Mouse (Mus musculus): ENCODE data around the gene Bpifa3. TPM values are rescaled to one million over a fixed set of nuclear protein-coding genes. Genes with fewer than 3 reads are reported as not detected.

Gene Bpifa3
- total and polyA plus RNA-seq, 2 experiments, result not detected

- TF ChIP-seq POLR2A (IDR thresholded peaks at IDR 0.05; ENCODE audit: extremely low read depth, insufficient read depth, low read length), result no peak
- TF ChIP-seq CTCF (IDR thresholded peaks at IDR 0.05; ENCODE audit: low read depth, low read length), result no peak
Measured at GRCm38 (mm10) chr2:154185319-154185718, 55.2 kb downstream of the Bpifa3 start.

GRCm38 (mm10) chr2:154185748-154186147, 55.6 kb downstream of the Bpifa3 start:
- H3K4me1 ChIP-seq (ENCODE audit: control insufficient read depth, insufficient read depth, low read length), result no peaks in the 10 kb centered on the region
- WGBS, result 78% methylated on average over 3 of the region's 3 CpGs

More at GRCm38 (mm10) chr2:154185319-154185718, 55.2 kb downstream of the Bpifa3 start:
- 94% methylated on average over 6 of the region's 6 CpGs for WGBS
- H3K27me3 ChIP-seq (ENCODE audit: control insufficient read depth, insufficient read depth, low read length), result no peaks in the 10 kb centered on the region
- no peak overlapping the region for H3K27ac ChIP-seq (replicated peaks; ENCODE audit: insufficient read depth, low read depth, low read length)
- no peak overlapping the region for H3K4me3 ChIP-seq (ENCODE audit: insufficient read depth, low read depth, low read length)
- no peaks in the 10 kb centered on the region for H3K36me3 ChIP-seq (ENCODE audit: control insufficient read depth, insufficient read depth, low read length)
- H3K79me2 ChIP-seq (ENCODE audit: control insufficient read depth, insufficient read depth, low read length), result no peaks in the 10 kb centered on the region
- no peak for DNase-seq (ENCODE audit: extremely low read depth, low read depth, low spot score)
- H3K9ac ChIP-seq (ENCODE audit: low read depth, low read length), result no peak overlapping the region
- H3K4me1 ChIP-seq (ENCODE audit: control insufficient read depth, insufficient read depth, low read length), result no peaks in the 10 kb centered on the region

GRCm38 (mm10) chr2:154187468-154187867, 57.3 kb downstream of the Bpifa3 start:
- Histone ChIP-seq H3K4me3 (ENCODE audit: insufficient read depth, low read depth, low read length) (no peak overlapping the region), H3K36me3 (ENCODE audit: control insufficient read depth, insufficient read depth, low read length) (no peaks in the 10 kb centered on the region), H3K27ac (replicated peaks; ENCODE audit: insufficient read depth, low read depth, low read length) (no peak overlapping the region), H3K9ac (ENCODE audit: low read depth, low read length) (no peak overlapping the region), H3K79me2 (ENCODE audit: control insufficient read depth, insufficient read depth, low read length) (no peaks in the 10 kb centered on the region), H3K4me1 (ENCODE audit: control insufficient read depth, insufficient read depth, low read length) (no peaks in the 10 kb centered on the region), H3K27me3 (ENCODE audit: control insufficient read depth, insufficient read depth, low read length) (no peaks in the 10 kb centered on the region)
- TF ChIP-seq POLR2A (IDR thresholded peaks at IDR 0.05; ENCODE audit: extremely low read depth, insufficient read depth, low read length), result no peak
- no peak for TF ChIP-seq CTCF (IDR thresholded peaks at IDR 0.05; ENCODE audit: low read depth, low read length)
- DNase-seq (ENCODE audit: extremely low read depth, low read depth, low spot score), result peak; percentile 24
- 50% methylated on average over 5 of the region's 5 CpGs for WGBS

More at GRCm38 (mm10) chr2:154185748-154186147, 55.6 kb downstream of the Bpifa3 start:
- Histone ChIP-seq H3K27ac (replicated peaks; ENCODE audit: insufficient read depth, low read depth, low read length) (no peak overlapping the region), H3K9ac (ENCODE audit: low read depth, low read length) (no peak overlapping the region), H3K27me3 (ENCODE audit: control insufficient read depth, insufficient read depth, low read length) (no peaks in the 10 kb centered on the region), H3K4me3 (ENCODE audit: insufficient read depth, low read depth, low read length) (no peak overlapping the region), H3K36me3 (ENCODE audit: control insufficient read depth, insufficient read depth, low read length) (no peaks in the 10 kb centered on the region), H3K79me2 (ENCODE audit: control insufficient read depth, insufficient read depth, low read length) (no peaks in the 10 kb centered on the region)
- DNase-seq (ENCODE audit: extremely low read depth, low read depth, low spot score), result no peak
- TF ChIP-seq CTCF (IDR thresholded peaks at IDR 0.05; ENCODE audit: low read depth, low read length), result no peak
- no peak for TF ChIP-seq POLR2A (IDR thresholded peaks at IDR 0.05; ENCODE audit: extremely low read depth, insufficient read depth, low read length)

Other genes starting within 250 kb of the Bpifa3 start
- not detected in 2 replicates for gene Bpifb6, start 229.9 kb upstream of the Bpifa3 start, total RNA-seq (2014; rRNA removed)
- not detected in 2 replicates for gene Bpifb6, start 229.9 kb upstream of the Bpifa3 start, polyA plus RNA-seq (2012; rRNA removed)
- not detected in 2 replicates for gene Bpifb3, start 212.1 kb upstream of the Bpifa3 start, total RNA-seq (2014; rRNA removed)
- not detected in 2 replicates for gene Bpifb3, start 212.1 kb upstream of the Bpifa3 start, polyA plus RNA-seq (2012; rRNA removed)
- not detected in 2 replicates for gene Bpifb4, start 192.1 kb upstream of the Bpifa3 start, total RNA-seq (2014; rRNA removed)
- not detected in 2 replicates for gene Bpifb4, start 192.1 kb upstream of the Bpifa3 start, polyA plus RNA-seq (2012; rRNA removed)
- gene Bpifa6, start 155.4 kb upstream of the Bpifa3 start, total RNA-seq (2014; rRNA removed), result not detected in 2 replicates
- gene Bpifa6, start 155.4 kb upstream of the Bpifa3 start, polyA plus RNA-seq (2012; rRNA removed), result not detected in 2 replicates
- gene Bpifa2, start 122.1 kb upstream of the Bpifa3 start, total RNA-seq (2014; rRNA removed), result not detected in 2 replicates
- gene Bpifa2, start 122.1 kb upstream of the Bpifa3 start, polyA plus RNA-seq (2012; rRNA removed), result not detected in 2 replicates
- gene Bpifa1, start 12.5 kb downstream of the Bpifa3 start, total RNA-seq (2014; rRNA removed), result not detected in 2 replicates
- not detected in 2 replicates for gene Bpifa1, start 12.5 kb downstream of the Bpifa3 start, polyA plus RNA-seq (2012; rRNA removed)
- not detected in 2 replicates for gene Bpifa5, start 32.3 kb downstream of the Bpifa3 start, total RNA-seq (2014; rRNA removed)
- gene Bpifa5, start 32.3 kb downstream of the Bpifa3 start, polyA plus RNA-seq (2012; rRNA removed), result not detected in 2 replicates
- not detected in 2 replicates for gene Bpifb1, start 60.5 kb downstream of the Bpifa3 start, total RNA-seq (2014; rRNA removed)
- not detected in 2 replicates for gene Bpifb1, start 60.5 kb downstream of the Bpifa3 start, polyA plus RNA-seq (2012; rRNA removed)
- not detected in 2 replicates for gene Bpifb5, start 93.4 kb downstream of the Bpifa3 start, total RNA-seq (2014; rRNA removed)
- gene Bpifb5, start 93.4 kb downstream of the Bpifa3 start, polyA plus RNA-seq (2012; rRNA removed), result not detected in 2 replicates
- gene Bpifb9a, start 127.5 kb downstream of the Bpifa3 start, total RNA-seq (2014; rRNA removed), result not detected in 2 replicates
- gene Bpifb9a, start 127.5 kb downstream of the Bpifa3 start, polyA plus RNA-seq (2012; rRNA removed), result not detected in 2 replicates
- not detected in 2 replicates for gene Bpifb9b, start 176.9 kb downstream of the Bpifa3 start, total RNA-seq (2014; rRNA removed)
- not detected in 2 replicates for gene Bpifb9b, start 176.9 kb downstream of the Bpifa3 start, polyA plus RNA-seq (2012; rRNA removed)
- 21.8 and 28.8 TPM in 2 replicates for gene Cdk5rap1, start 242.7 kb downstream of the Bpifa3 start, total RNA-seq (2014; rRNA removed)
- gene Cdk5rap1, start 242.7 kb downstream of the Bpifa3 start, polyA plus RNA-seq (2012; rRNA removed), result 10.5 and 11.0 TPM in 2 replicates